Mouse (Mus musculus): ENCODE data around the gene Foxp1.
A peak's percentile ranks its signal among the peaks of the same experiment; 100 is the strongest.

- peak; percentile 28; the same call in 1 of the 2 replicates for TF ChIP-seq CTCF (IDR thresholded peaks at IDR 0.05; ENCODE audit: low read depth)
- TF ChIP-seq EP300 (IDR thresholded peaks at IDR 0.05; ENCODE audit: low read depth): no peak
Measured at GRCm38 (mm10) chr6:99485884-99486640, 36.5 kb downstream of the Foxp1 start.
